In genomic region chr3:122391098-122391497, GRCm38 (mm10) we compare ENCODE assay signal across 23 mouse cellular contexts.
DNase-seq lines count a peak whose midpoint lies in the region; ATAC-seq and TF ChIP-seq lines count a peak whose summit lies in the region.
"Had no signal": no experiment of that assay in that cellular context is flagged by ENCODE, and none has a peak within 500 bp of the region (broad histone marks: within the 10 kb centered on the region; RNA-seq: fewer than 3 reads in every experiment).

No protein-coding gene starts in this region.

- peaks cover 19% of the 10 kb centered on the region; the same call in 1 of the 2 replicates for H3K4me1 ChIP-seq in spleen, adult 2 months (ENCODE audit: control insufficient read depth, insufficient read depth, insufficient read length)
- H3K4me1 ChIP-seq in CH12.LX (ENCODE audit: control insufficient read depth in 1 of 2, insufficient read depth in 2 of 2), result peaks cover 18 to 71% of the 10 kb centered on the region in 2 experiments
- H3K4me1 ChIP-seq in hindbrain, postnatal 0 days (ENCODE audit: insufficient read depth, low read length), result no peaks in the 10 kb centered on the region
- H3K4me1 ChIP-seq: embryonic facial prominence, embryonic 15.5 days; forebrain, embryonic 12.5 days had no signal

- ATAC-seq in granulocyte monocyte progenitor cell, adult 5-6 weeks (replicated peaks; ENCODE audit: poor library complexity, severe bottlenecking), result 0 out of 2 replicates have a peak, but pooled peaks have one; percentile 44
- ATAC-seq in hindbrain, postnatal 0 days, result no peak
- ATAC-seq: CD4-positive, CD25-positive, alpha-beta regulatory T cell, adult 4 months; forebrain, embryonic 14.5 days; forebrain, embryonic 16.5 days had no signal

- no peak for TF ChIP-seq CTCF in spleen, adult 2 months (IDR thresholded peaks at IDR 0.05; ENCODE audit: extremely low read depth, insufficient read depth, insufficient read length, insufficient replicate concordance)
- TF ChIP-seq CTCF in CH12.LX (conservative IDR thresholded peaks at IDR 0.05 in 1 of 2, IDR thresholded peaks at IDR 0.05 in 1 of 2; ENCODE audit: low read depth in 2 of 2, low read length in 2 of 2), result no peak
- no peak for TF ChIP-seq CTCF in hindbrain, postnatal 0 days (IDR thresholded peaks at IDR 0.05; ENCODE audit: low read depth)

- 85% methylated on average over 2 of the region's 2 CpGs for WGBS in spleen, adult 2 months
- WGBS in hindbrain, postnatal 0 days, result 72% methylated on average over 2 of the region's 2 CpGs

- 0 out of 2 replicates have a peak, but pooled peaks have one; percentile 57 for TF ChIP-seq EP300 in CH12.LX (IDR thresholded peaks at IDR 0.05; ENCODE audit: low read length)

- H3K79me2 ChIP-seq in CH12.LX (replicated peaks; ENCODE audit: control insufficient read depth, extremely low read depth, insufficient read depth, poor library complexity, severe bottlenecking), result no peaks in the 10 kb centered on the region; the same call in 1 of the 2 replicates

- TF ChIP-seq POLR2A in spleen, adult 2 months (IDR thresholded peaks at IDR 0.05; ENCODE audit: low read depth, low read length), result no peak
- TF ChIP-seq POLR2A in CH12.LX (IDR thresholded peaks at IDR 0.05; ENCODE audit: low read depth, low read length), result no peak

- peaks cover 8% of the 10 kb centered on the region for H3K9me3 ChIP-seq in CH12.LX (replicated peaks; ENCODE audit: low read length)
- no peaks in the 10 kb centered on the region for H3K9me3 ChIP-seq in hindbrain, postnatal 0 days (ENCODE audit: low read length)
- H3K9me3 ChIP-seq: embryonic facial prominence, embryonic 13.5 days; embryonic facial prominence, embryonic 15.5 days; forebrain, embryonic 10.5 days; forebrain, embryonic 12.5 days had no signal

- dilution Hi-C loops in CH12.LX (cut with MboI; ENCODE audit: extremely low pct_ligation_motif_present, extremely low pct_unique_long_range_greater_than_20kb, low sequenced_read_pairs), result no loop called here

- H3K4me3 ChIP-seq in spleen, adult 2 months (ENCODE audit: extremely low read depth, insufficient read depth, insufficient read length), result peak overlapping the region; percentile 39; the same call in 1 of the 2 replicates
- peak overlapping the region; percentile 25 to 40 (median 36) for H3K4me3 ChIP-seq in CH12.LX (replicated peaks in 1 of 3; ENCODE audit: low read depth in 2 of 3, low read length in 2 of 3, poor library complexity in 1 of 3)
- no peak overlapping the region for H3K4me3 ChIP-seq in hindbrain, postnatal 0 days (ENCODE audit: low read length)
- H3K4me3 ChIP-seq: embryonic facial prominence, embryonic 13.5 days; embryonic facial prominence, embryonic 15.5 days; erythroblast, embryonic 14.5 days; forebrain, embryonic 10.5 days; forebrain, embryonic 12.5 days had no signal

- peak overlapping the region; percentile 70 for H3K4me2 ChIP-seq in CH12.LX (ENCODE audit: insufficient read depth, low read depth, poor library complexity, severe bottlenecking)
- H3K4me2 ChIP-seq in hindbrain, postnatal 0 days (ENCODE audit: low read depth, low read length), result no peak overlapping the region
- H3K4me2 ChIP-seq: embryonic facial prominence, embryonic 13.5 days; embryonic facial prominence, embryonic 15.5 days; forebrain, embryonic 12.5 days had no signal

- DNase-seq in spleen, adult 2 months (ENCODE audit: low read depth in 1 of 2, low spot score in 2 of 2), result no peak
- DNase-seq in spleen, adult 18-20 months, result no peak
- peak; percentile 17 for DNase-seq in CH12.LX (ENCODE audit: extremely low read depth)
- no peak for DNase-seq in frontal cortex, postnatal 14 days (ENCODE audit: low spot score in 2 of 2)
- no peak for DNase-seq in hindbrain, postnatal 0 days (ENCODE audit: low spot score)
- DNase-seq: adrenal gland, adult 2 months; adrenal gland, postnatal 10 days; adrenal gland, postnatal 25 days; cerebellum, adult 11 months; cerebellum, adult 18-20 months; cerebellum, adult 8-10 months; cerebellum, postnatal 10 days; cerebellum, postnatal 25 days; embryo, embryonic 11 days had no signal

- TF ChIP-seq RAD21 in CH12.LX (IDR thresholded peaks at IDR 0.05; ENCODE audit: low read depth, low read length), result no peak

- H3K27me3 ChIP-seq in spleen, adult 2 months (ENCODE audit: control insufficient read depth, insufficient read depth, low read length), result no peaks in the 10 kb centered on the region
- H3K27me3 ChIP-seq in CH12.LX (replicated peaks), result no peaks in the 10 kb centered on the region
- no peaks in the 10 kb centered on the region for H3K27me3 ChIP-seq in hindbrain, postnatal 0 days (ENCODE audit: insufficient read depth, low read length)
- H3K27me3 ChIP-seq: embryonic facial prominence, embryonic 13.5 days; embryonic facial prominence, embryonic 15.5 days; forebrain, embryonic 12.5 days had no signal

- no peaks in the 10 kb centered on the region for H3K36me3 ChIP-seq in spleen, adult 2 months (ENCODE audit: control insufficient read depth, insufficient read depth, low read length)
- peaks cover 2 to 13% of the 10 kb centered on the region in 2 experiments for H3K36me3 ChIP-seq in CH12.LX (replicated peaks in 1 of 2; ENCODE audit: control insufficient read depth in 1 of 2, insufficient read depth in 1 of 2, low read length in 1 of 2)
- no peaks in the 10 kb centered on the region for H3K36me3 ChIP-seq in hindbrain, postnatal 0 days (ENCODE audit: insufficient read depth, low read length)
- H3K36me3 ChIP-seq: embryonic facial prominence, embryonic 13.5 days; embryonic facial prominence, embryonic 15.5 days; forebrain, embryonic 10.5 days; forebrain, embryonic 12.5 days had no signal

- in situ Hi-C loops in CH12.LX (cut with MboI; ENCODE audit: low pct_ligation_motif_present, low pct_unique_long_range_greater_than_20kb, low sequenced_read_pairs), result no loop called here

- H3K27ac ChIP-seq in spleen, adult 2 months (ENCODE audit: insufficient read depth, low read length), result peak overlapping the region; percentile 68
- H3K27ac ChIP-seq in CH12.LX (ENCODE audit: insufficient read depth, low read depth), result peak overlapping the region; percentile 34; the same call in 1 of the 2 replicates
- no peak overlapping the region for H3K27ac ChIP-seq in hindbrain, postnatal 0 days
- H3K27ac ChIP-seq: embryonic facial prominence, embryonic 13.5 days; embryonic facial prominence, embryonic 15.5 days; forebrain, embryonic 10.5 days; forebrain, embryonic 12.5 days had no signal

- peak overlapping the region; percentile 29 for H3K9ac ChIP-seq in CH12.LX (ENCODE audit: insufficient read depth, low read depth)
- H3K9ac ChIP-seq in hindbrain, postnatal 0 days (replicated peaks; ENCODE audit: low read length), result no peak overlapping the region
- H3K9ac ChIP-seq: embryonic facial prominence, embryonic 13.5 days; embryonic facial prominence, embryonic 15.5 days; forebrain, embryonic 12.5 days had no signal

TF ChIP-seq in CH12.LX, 34 proteins besides CTCF, POLR2A, EP300 and RAD21:
- TF ChIP-seq NELFE (IDR thresholded peaks at IDR 0.05; ENCODE audit: low read depth, low read length) (no peak), JUND (conservative IDR thresholded peaks at IDR 0.05; ENCODE audit: low read depth, low read length) (0 out of 2 replicates have a peak, but pooled peaks have one; percentile 8), BHLHE40 (IDR thresholded peaks at IDR 0.05; ENCODE audit: low read depth, low read length) (no peak), IRF4 (IDR thresholded peaks at IDR 0.05; ENCODE audit: low read depth, low read length) (peak; percentile 62)
TF ChIP-seq in CH12.LX: peak in this region for 2.
